In genomic region chr7:38227181-38227899, GRCm38 (mm10) we compare ENCODE assay signal across 8 mouse cellular contexts. TPM values are rescaled to one million over a fixed set of nuclear protein-coding genes. Genes with fewer than 3 reads are reported as not detected.
DNase-seq lines count a peak whose midpoint lies in the region; ATAC-seq and TF ChIP-seq lines count a peak whose summit lies in the region.

No protein-coding gene starts in this region.

- peak overlapping the region; percentile 78 for H3K4me3 ChIP-seq in embryonic fibroblast, embryonic 13.5 days (ENCODE audit: insufficient read depth, low read length)
- peak overlapping the region; percentile 83 for H3K4me3 ChIP-seq in heart, embryonic 15.5 days
- peak overlapping the region; percentile 64 for H3K4me3 ChIP-seq in liver, postnatal 0 days (ENCODE audit: low read depth, low read length)
- peak overlapping the region; percentile 37 for H3K4me3 ChIP-seq in neural tube, embryonic 14.5 days (ENCODE audit: low read depth, low read length)

- TF ChIP-seq POLR2A in embryonic fibroblast, embryonic 13.5 days (IDR thresholded peaks at IDR 0.05; ENCODE audit: low read depth, low read length) = peak; percentile 72

- H3K4me2 ChIP-seq in heart, embryonic 15.5 days = peak overlapping the region; percentile 88
- H3K4me2 ChIP-seq in liver, postnatal 0 days (ENCODE audit: low read depth, low read length) = peak overlapping the region; percentile 88
- H3K4me2 ChIP-seq in neural tube, embryonic 14.5 days (ENCODE audit: low read depth, low read length) = peak overlapping the region; percentile 80

- peaks cover 9% of the 10 kb centered on the region for H3K4me1 ChIP-seq in embryonic fibroblast, embryonic 13.5 days (ENCODE audit: control insufficient read depth, insufficient read depth, low read length)
- H3K4me1 ChIP-seq in heart, embryonic 15.5 days (replicated peaks) = peaks cover 28% of the 10 kb centered on the region
- peaks cover 10% of the 10 kb centered on the region for H3K4me1 ChIP-seq in liver, postnatal 0 days (ENCODE audit: insufficient read depth)
- H3K4me1 ChIP-seq in neural tube, embryonic 14.5 days (ENCODE audit: control insufficient read depth, insufficient read depth, low read length) = peaks cover 5% of the 10 kb centered on the region; the same call in 1 of the 2 replicates

- peak overlapping the region; percentile 82 for H3K9ac ChIP-seq in heart, embryonic 15.5 days
- H3K9ac ChIP-seq in liver, postnatal 0 days (replicated peaks) = peak overlapping the region; percentile 70
- H3K9ac ChIP-seq in neural tube, embryonic 14.5 days (replicated peaks; ENCODE audit: low read depth, low read length) = peak overlapping the region; percentile 35; the same call in 1 of the 2 replicates

- TF ChIP-seq EP300 in liver, postnatal 0 days (IDR thresholded peaks at IDR 0.05; ENCODE audit: low read depth) = no peak

- peak; percentile 16 for DNase-seq in CD4-positive, CD25-positive, alpha-beta regulatory T cell, adult 2 months (ENCODE audit: low read depth, low spot score)
- DNase-seq in adrenal gland, postnatal 36 days = peak; percentile 77 to 81
- peak; percentile 83 for DNase-seq in kidney, postnatal 10 days
- DNase-seq in liver, postnatal 0 days = peak; percentile 52
- DNase-seq in urinary bladder, adult 18-20 months (ENCODE audit: low spot score in 2 of 2) = peak; percentile 63 to 86

- WGBS in heart, embryonic 15.5 days = under 1% methylated on average over 25 of the region's 25 CpGs
- 1% methylated on average over 25 of the region's 25 CpGs for WGBS in liver, postnatal 0 days (ENCODE audit: insufficient replicate concordance)
- WGBS in neural tube, embryonic 14.5 days = under 1% methylated on average over 25 of the region's 25 CpGs

- H3K9me3 ChIP-seq in heart, embryonic 15.5 days (replicated peaks) = no peaks in the 10 kb centered on the region
- H3K9me3 ChIP-seq in liver, postnatal 0 days (ENCODE audit: low read length) = no peaks in the 10 kb centered on the region
- H3K9me3 ChIP-seq in neural tube, embryonic 14.5 days (ENCODE audit: control insufficient read depth, low read length) = no peaks in the 10 kb centered on the region

- peak overlapping the region; percentile 87 for H3K27ac ChIP-seq in embryonic fibroblast, embryonic 13.5 days (ENCODE audit: insufficient read depth, low read length)
- H3K27ac ChIP-seq in heart, embryonic 15.5 days = peak overlapping the region; percentile 90
- H3K27ac ChIP-seq in liver, postnatal 0 days (ENCODE audit: low read depth) = peak overlapping the region; percentile 17
- H3K27ac ChIP-seq in neural tube, embryonic 14.5 days (ENCODE audit: low read depth, low read length) = no peak overlapping the region

- no peak for TF ChIP-seq CTCF in embryonic fibroblast, embryonic 13.5 days (IDR thresholded peaks at IDR 0.05; ENCODE audit: borderline replicate concordance, insufficient read depth, low read length)
- TF ChIP-seq CTCF in liver, postnatal 0 days (IDR thresholded peaks at IDR 0.05; ENCODE audit: low read depth) = 0 out of 2 replicates have a peak, but pooled peaks have one; percentile 6

- H3K27me3 ChIP-seq in heart, embryonic 15.5 days = peaks cover 7% of the 10 kb centered on the region; the same call in 1 of the 2 replicates
- H3K27me3 ChIP-seq in liver, postnatal 0 days (ENCODE audit: insufficient read depth, low read length) = no peaks in the 10 kb centered on the region
- no peaks in the 10 kb centered on the region for H3K27me3 ChIP-seq in neural tube, embryonic 14.5 days (ENCODE audit: control insufficient read depth, insufficient read depth, low read length)

- peak; percentile 51 for ATAC-seq in heart, embryonic 15.5 days (replicated peaks; ENCODE audit: insufficient number of reproducible peaks, insufficient read depth, low FRiP score, low read depth)
- ATAC-seq in liver, postnatal 0 days = peak; percentile 37
- peak; percentile 58 for ATAC-seq in neural tube, embryonic 14.5 days (ENCODE audit: low read depth)

- no peaks in the 10 kb centered on the region for H3K36me3 ChIP-seq in heart, embryonic 15.5 days
- H3K36me3 ChIP-seq in liver, postnatal 0 days (replicated peaks; ENCODE audit: insufficient read depth, low read length) = no peaks in the 10 kb centered on the region
- H3K36me3 ChIP-seq in neural tube, embryonic 14.5 days (ENCODE audit: control insufficient read depth, insufficient read depth, low read length) = no peaks in the 10 kb centered on the region

RNA-seq across cellular contexts. Expression of gene Plekhf1, which starts 0.5 kb away (rescaled TPM):
- total RNA-seq in adrenal gland, postnatal 36 days (2021) = 1 to 10 TPM; 2.6 to 4.2 TPM
- 9.6 and 11.9 TPM in 2 replicates for polyA plus RNA-seq in embryonic fibroblast, embryonic 13.5 days (2011; ENCODE audit: insufficient read length, low read depth, missing spikeins)
- polyA plus RNA-seq in heart, embryonic 15.5 days (2015; fragmentation: Nextera tagmentation; extraction: Ambion mirVana) = 5.4 and 6.4 TPM in 2 replicates
- 0.57 and 0.58 TPM in 2 replicates for polyA plus RNA-seq in liver, postnatal 0 days (2015; fragmentation: Nextera tagmentation; extraction: Ambion mirVana)
- polyA plus RNA-seq in neural tube, embryonic 14.5 days (2014; fragmentation: Nextera tagmentation; extraction: Ambion mirVana) = 0.32 and 0.68 TPM in 2 replicates

RNA-seq across cellular contexts. Expression of gene Pop4, which starts 43.9 kb away (rescaled TPM):
- 10 to 100 TPM; 29.3 to 53.6 TPM for total RNA-seq in adrenal gland, postnatal 36 days (2021)
- 42.3 and 44.0 TPM in 2 replicates for polyA plus RNA-seq in embryonic fibroblast, embryonic 13.5 days (2011; ENCODE audit: insufficient read length, low read depth, missing spikeins)
- 33.3 and 33.7 TPM in 2 replicates for polyA plus RNA-seq in heart, embryonic 15.5 days (2015; fragmentation: Nextera tagmentation; extraction: Ambion mirVana)
- polyA plus RNA-seq in liver, postnatal 0 days (2015; fragmentation: Nextera tagmentation; extraction: Ambion mirVana) = 10.7 and 11.2 TPM in 2 replicates
- polyA plus RNA-seq in neural tube, embryonic 14.5 days (2014; fragmentation: Nextera tagmentation; extraction: Ambion mirVana) = 81.2 and 85.0 TPM in 2 replicates

RNA-seq across cellular contexts. Expression of gene 1600014C10Rik, which starts 44.3 kb away (rescaled TPM):
- total RNA-seq in adrenal gland, postnatal 36 days (2021) = 10 to 100 TPM; 34.2 to 43.7 TPM
- polyA plus RNA-seq in embryonic fibroblast, embryonic 13.5 days (2011; ENCODE audit: insufficient read length, low read depth, missing spikeins) = 22.5 and 23.6 TPM in 2 replicates
- 14.9 and 20.4 TPM in 2 replicates for polyA plus RNA-seq in heart, embryonic 15.5 days (2015; fragmentation: Nextera tagmentation; extraction: Ambion mirVana)
- 76.6 and 78.1 TPM in 2 replicates for polyA plus RNA-seq in liver, postnatal 0 days (2015; fragmentation: Nextera tagmentation; extraction: Ambion mirVana)
- polyA plus RNA-seq in neural tube, embryonic 14.5 days (2014; fragmentation: Nextera tagmentation; extraction: Ambion mirVana) = 31.3 and 32.8 TPM in 2 replicates

Comparison
In these comparisons a context has a peak if more than half of its experiments do, and no peak if none do; other contexts are left out.
1. DNase-seq: peak in every context shown above with its lines; median percentile 83 in kidney, postnatal 10 days; 79 in adrenal gland, postnatal 36 days; 74 in urinary bladder, adult 18-20 months; 52 in liver, postnatal 0 days; 16 in CD4-positive, CD25-positive, alpha-beta regulatory T cell, adult 2 months.